Mouse (Mus musculus) lung, postnatal 14 days (tissue): ENCODE measurements around the gene Urm1.

Experiments used
- DNase-seq: peaks from one replicate; pipeline ENCODE4 v3.0.0; 2021

The Urm1 gene

GRCm38 (mm10) chr2:29831106-29831505, 11.2 kb downstream of the Urm1 start:
- DNase-seq = no peak

GRCm38 (mm10) chr2:29833796-29834195, 13.9 kb downstream of the Urm1 start:
- no peak for DNase-seq

DNA sequence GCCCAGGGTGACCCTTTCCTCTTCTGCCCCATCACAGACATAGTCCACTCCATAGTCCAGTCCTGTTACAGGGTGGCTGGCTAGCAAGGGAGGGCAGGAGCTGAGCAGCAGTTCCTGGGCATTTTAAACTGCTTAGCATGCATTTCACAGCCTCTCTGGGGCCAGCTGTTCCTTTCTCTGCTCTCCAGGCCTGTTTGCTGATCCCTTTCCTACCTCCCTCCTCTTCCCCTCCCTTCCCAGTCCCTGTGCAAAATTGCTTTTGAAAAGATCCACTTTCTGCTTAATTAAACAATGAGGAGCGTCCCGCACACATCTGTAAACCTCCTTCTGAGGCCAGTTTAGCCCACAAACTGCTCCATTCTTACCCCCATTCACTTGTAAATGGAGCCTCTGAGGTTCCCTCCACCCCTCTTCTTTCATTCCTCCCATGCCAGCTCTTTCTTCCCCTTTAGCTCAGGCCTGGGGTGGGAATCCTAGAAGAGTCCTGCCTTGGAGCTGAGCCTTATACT, 15.6 kb downstream of the Urm1 start:
- DNase-seq = no peak

GRCm38 (mm10) chr2:29839460-29839859, 19.6 kb downstream of the Urm1 start:
- DNase-seq = no peak

DNA sequence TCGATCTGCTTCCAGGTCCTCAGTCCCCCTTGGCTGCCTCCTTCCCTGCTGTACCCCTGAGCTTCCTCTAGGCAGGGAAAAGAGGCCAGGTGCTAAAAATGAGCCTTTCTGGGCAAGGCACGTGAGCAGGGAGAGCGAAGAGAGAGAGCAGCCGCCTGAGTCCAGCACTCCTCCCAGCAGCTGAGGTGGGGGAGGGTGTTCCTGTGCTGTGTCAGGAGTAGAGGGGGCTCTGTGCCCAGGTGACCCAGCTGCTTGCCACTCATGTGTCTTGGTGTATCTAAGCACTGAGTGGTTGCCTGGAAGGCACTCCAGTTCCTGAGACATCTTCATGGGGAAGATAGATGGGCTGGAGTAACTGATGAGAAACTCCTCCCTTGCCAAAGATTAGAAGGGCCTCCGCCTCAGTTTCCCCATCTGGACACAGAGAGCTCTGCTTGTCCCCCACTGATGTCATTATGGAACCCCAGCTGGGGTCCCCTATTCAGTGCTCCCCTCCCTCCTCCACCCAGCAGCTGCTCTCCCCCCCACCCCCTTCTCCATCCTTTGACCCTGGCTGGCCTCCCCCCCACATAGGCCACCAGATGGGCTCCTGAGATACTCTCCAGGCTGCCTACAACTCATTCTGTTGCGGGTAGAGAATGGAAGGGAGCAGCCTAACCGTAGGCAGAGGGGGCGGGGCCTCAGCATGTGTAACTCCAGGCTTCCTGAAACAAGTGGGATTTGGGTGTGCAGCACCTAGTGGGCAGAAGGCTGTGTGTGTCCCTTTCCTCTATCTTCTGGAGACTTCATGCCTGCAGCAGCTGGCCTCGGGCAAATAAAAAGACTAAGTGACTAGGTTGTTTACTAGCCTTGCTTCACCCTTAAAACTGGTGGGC, 23.6 kb downstream of the Urm1 start:
- DNase-seq = no peak

DNA sequence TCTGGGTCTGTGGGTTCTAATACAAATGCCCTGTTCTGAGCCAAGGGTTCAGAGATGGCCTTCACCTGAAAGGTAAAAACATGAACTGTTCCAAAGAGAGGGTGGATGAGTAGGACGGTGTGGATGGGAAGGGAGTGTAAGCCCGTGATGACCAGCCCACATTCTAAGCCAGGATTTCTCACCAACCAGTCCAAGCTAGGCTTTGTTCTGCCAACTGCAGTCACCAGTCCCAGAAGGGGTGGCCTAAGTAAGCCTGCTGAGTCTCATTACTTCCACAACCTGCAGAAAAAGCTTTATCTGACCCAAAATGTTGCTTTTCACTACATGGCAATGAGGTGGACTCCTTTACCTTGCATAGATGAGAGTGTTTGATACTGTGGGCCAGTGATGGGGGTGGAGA, 24.2 kb downstream of the Urm1 start:
- DNase-seq = no peak

DNA sequence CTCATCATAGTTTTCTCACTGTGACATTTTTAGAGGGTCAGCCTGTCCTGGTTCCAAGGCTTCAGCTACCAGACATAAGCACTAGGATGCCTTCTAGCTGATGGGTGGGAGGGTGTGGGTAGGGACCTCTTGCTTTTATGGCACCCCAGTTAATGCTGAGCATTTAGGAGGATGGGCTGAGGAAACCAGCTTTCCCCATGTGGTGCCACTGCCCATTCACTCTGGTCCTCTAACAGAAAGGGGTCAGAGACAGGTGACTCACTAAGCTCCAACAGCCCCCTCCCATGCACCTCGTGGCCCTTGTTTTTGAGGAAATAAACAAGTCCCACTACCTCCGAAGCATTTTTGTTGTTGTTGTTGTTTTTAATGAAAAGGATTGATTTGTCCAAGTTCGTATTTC, 24.8 kb downstream of the Urm1 start:
- DNase-seq = no peak

- no peak for DNase-seq
Measured at GRCm38 (mm10) chr2:29845636-29846035, 25.8 kb downstream of the Urm1 start.

DNA sequence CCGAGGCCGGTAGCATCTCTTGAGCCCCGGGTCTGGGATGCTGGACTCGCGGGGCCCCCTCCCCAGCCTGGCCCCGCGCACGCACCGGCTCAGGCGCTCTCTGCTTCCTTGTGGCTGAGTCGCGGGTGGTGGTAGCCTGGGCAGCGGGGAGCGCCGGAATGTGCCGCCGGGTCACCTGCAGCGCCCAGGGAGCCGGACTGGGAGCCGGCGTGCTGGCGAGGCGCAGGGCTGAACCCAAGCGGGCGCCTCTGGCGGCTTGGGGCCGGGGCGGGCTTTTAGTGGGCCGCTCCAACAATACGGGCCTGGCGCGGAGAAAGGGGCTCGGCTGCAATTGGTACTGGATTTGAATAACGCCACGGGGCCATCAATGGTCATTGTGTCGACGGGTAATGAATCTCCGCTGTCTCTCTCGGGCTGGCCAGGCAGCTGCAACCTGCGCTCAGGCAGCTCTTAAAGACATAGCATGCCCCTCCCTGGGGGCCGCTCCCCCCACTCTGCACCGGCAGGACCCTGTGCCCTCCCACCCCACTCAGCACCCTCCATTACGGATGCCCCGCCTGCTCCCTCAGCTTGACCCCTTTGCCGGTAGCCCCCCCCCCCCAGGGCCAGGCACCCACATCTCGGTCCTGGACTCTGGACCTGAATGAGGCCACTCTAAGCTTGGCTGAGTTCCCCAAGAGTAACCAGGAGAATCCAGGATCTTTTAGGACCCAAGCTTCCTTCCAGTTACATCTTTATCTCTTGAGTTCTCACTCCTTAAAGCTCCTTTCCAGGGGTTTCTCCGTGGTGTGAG, 26.4 kb downstream of the Urm1 start:
- no peak for DNase-seq

GRCm38 (mm10) chr2:29846911-29847310, 27.0 kb downstream of the Urm1 start:
- no peak for DNase-seq

DNA sequence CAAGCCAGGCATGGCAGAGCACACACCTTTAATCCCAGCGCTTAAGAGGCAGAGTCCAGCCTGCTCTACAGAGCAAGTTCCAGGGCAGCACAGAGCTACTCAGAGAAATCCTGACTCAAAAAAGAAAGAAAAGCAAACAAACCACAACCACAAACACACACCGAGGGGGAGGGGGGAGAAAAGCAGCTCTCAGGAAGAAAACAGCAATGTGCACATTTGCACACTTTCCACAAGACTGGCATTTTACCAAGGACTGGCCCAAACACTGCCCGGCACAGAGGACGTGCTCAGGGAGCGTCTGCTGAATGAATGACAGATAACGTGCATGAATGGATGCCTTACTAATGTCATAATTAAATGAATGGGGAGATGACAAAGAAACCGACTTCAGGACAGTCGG, 29.2 kb downstream of the Urm1 start:
- no peak for DNase-seq

DNA sequence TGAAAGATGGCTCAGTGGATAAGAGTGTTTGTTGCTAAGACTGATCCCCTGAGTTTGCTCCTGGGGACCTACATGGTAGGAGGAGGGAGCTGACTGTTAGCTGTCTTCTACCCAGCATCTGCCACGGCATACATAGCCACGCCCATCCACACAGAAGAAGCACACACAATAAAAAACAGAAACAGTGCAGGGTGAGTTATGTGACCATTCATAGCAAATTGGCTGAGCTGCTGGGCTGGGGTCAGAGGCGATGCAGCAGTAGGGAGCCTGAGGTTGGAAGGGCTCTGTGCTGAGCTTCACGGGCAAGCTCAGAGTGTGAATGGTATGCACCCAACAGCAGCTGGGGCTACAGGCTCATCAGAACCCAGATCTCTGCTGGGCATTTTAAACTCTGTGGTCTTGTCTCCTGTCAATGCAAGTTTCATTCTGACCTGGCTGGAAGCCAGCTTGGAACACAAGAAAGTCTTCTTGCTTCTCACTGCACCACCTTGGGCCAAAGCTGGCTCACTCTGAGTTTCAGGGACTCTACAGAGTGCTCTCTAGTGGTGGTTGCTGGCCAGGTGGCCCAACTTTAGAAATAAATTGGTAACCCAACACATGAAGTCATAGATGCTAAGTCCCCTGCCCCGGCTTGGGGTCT, 30.1 kb downstream of the Urm1 start:
- DNase-seq = no peak

- no peak for DNase-seq
Measured at GRCm38 (mm10) chr2:29852957-29853485, 33.1 kb downstream of the Urm1 start.

DNA sequence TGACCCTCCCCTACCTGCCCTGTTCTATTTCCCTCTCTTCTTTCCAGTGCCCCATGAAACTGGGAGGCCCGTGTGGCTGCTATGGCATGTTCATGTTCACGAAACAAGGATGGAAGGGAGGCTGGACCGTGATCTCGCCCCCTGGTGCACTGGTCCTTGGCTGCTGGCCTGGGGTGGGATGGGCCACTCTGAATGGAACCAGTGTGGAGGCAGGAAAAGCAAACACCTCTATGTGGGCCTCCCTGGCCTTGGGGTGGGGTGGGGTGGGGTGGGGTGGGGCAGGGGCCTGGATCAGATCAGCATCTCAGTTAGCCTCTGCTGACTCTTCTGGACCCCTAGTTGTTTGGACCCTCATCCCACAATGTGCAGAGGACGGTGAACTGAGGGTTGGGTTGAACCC, 33.9 kb downstream of the Urm1 start:
- DNase-seq = no peak

DNA sequence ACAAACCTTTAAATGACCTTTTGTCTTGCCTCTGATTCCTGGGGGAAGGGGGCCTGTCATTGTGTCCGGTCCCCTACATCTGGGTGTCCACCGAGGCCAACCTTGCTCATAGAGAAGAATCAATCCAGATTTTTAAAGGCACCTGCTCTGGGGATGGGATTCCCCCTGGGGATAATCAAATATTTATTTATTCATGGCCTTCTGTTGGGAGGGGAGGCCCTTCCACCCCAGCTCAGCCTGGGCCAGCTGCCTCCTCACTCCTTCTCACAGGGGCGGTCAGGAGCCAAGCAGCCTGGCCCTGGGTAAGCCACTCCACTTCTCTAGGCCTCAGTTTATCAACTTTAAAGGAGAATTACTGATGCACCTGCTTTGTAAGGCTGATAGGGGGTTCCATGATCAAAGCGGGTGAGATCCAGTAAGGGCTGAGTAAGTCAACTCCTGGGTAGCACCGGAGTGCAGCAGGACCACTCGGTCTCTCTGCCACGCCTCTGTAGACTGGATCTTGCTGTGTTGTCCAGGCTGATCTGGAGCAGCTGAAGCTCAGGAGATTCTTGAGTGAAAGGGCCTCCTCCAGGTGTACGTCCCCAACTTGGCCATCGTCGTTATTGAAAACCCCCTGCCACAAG, 35.8 kb downstream of the Urm1 start:
- no peak for DNase-seq

DNA sequence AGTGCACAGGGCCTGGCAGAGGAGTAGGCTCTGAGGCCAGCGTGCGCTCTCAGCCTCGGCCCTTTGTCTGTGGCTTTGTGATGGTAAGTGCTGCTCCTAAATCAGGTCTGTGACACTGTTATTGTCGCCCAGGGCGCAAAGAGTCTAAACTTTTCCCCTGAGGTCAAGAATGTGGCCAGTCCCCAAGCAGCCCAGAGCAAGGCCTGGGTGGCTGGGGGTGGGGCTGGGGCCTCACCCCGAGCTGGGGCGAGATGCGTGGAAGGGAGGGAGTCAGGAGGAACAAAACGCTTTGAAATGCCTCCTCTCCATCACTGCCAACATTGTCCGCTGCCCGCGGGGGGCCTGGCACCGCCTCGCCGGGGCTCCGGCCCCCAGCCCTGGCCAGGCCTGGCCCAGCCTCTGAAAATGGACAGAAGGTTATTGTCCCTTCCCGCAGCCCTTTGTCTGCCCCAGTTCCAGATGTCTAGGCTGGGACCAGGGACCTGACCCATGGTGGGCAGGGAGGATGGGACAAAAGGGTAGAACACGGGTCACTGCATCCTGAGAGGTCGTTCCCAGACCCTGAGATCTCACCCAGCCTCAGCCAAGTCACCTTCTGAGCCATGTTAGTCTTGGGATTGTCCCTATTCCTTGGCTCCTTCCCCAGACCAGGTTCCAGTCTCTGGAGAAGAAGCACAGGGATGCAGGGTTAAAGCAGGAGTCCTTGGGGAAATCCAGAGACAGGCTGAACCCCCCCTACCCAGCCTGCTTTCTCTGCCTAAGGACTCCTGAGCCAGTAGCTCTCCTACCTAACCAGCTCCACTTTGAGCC, 36.8 kb downstream of the Urm1 start:
- no peak for DNase-seq

GRCm38 (mm10) chr2:29857341-29857740, 37.5 kb downstream of the Urm1 start:
- no peak for DNase-seq

DNA sequence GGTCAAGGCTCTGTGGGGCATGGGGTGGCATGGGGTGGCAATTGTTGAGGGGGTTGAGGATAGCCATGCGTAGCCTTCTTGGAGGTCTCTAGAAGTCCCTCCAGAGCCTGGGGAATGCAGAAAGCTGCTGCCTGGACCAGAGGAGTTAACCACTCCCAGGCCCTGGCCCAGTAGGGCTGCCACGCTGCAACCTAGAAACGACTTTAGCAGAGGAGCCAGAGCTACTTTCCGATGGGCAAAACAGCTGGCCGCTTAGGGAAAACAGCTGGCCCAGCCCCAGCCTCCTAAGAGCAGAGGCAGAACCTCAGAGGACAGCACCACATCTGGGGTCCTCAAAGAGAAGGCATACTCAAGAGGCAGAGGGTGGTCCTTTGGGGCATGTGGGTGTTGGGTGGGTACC, 38.1 kb downstream of the Urm1 start:
- no peak for DNase-seq

DNA sequence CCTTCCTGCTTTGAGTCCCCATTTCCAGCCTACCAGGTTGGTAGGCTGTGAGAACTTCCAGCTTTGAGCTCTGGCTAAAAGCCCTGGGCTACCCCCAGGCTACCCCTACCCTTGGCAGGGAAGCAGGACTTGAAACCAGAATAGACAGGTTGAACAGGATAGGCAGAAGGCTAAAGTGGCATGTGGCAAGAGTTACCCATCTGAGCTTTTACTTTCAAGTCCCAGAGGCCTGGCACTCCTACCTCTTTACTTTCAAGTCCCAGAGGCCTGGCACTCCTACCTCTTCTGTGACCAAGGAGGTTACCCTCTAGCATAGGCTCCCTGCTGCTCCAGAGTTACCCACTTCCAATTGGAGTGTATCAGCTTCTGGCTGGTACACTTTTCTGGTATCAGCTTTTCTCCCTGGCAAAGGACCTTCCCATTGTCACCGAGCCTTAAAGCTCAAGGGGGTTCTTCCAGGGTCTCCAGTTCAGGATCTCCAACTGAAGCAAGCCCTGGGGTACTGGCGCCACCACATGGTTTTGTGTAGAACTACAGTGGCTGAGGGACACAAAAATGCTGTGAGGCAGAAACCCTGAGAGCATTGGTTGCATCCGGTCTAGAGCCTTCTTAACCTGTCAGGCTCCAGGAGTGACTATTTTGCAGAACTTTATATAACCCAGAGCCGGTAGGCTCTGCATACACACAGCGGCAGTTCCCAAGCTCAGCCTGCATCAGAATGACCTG, 39.0 kb downstream of the Urm1 start:
- DNase-seq = peak; percentile 50

DNA sequence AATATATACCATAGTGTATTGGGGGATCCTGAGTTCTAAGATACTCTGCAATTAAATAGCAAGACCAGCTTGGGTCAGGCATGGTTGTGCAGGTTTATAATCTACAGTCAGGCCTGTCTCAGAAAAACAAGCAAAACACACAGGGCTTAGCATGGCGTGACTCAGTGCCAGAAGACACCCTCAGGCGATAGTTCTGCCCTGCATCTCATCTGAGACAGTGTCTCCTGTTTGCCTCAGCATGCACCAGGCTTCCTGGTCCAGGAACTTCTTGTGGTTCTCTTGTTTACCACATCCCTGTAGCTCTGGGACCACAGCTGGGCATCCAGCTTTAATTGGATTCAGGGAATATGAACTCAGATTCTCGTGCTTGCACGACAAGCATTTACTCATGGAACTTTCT, 45.2 kb downstream of the Urm1 start:
- no peak for DNase-seq
